Mouse (Mus musculus) left cerebral cortex, adult 2 months (tissue): ENCODE data around the gene Ift140. TPM values are rescaled to one million over a fixed set of nuclear protein-coding genes. Genes with fewer than 3 reads are reported as not detected.

ENCODE experiments used
- DNase-seq, 2 experiments: peaks; one replicate each; pipeline ENCODE4 v3.0.0; 2021 to 2022; ENCODE audit warnings: low spot score in 2 of 2, mixed read lengths in 1 of 2; ENCODE audit errors: extremely low spot score in 1 of 2
- H3K27ac ChIP-seq: fragments of 200-600 bp; 2 replicates; pipeline ENCODE4 v1.8.1; 2022
- H3K4me3 ChIP-seq: fragments of 200-600 bp; 2 replicates; pipeline ENCODE4 v1.8.1; 2022
- CTCF ChIP-seq: fragments of 200-600 bp; IDR thresholded peaks from 2 replicates; pipeline ENCODE4 v1.8.1; 2022; ENCODE audit warnings: antibody characterized with exemption, mild to moderate bottlenecking, moderate library complexity
- intact Hi-C: fragments of 180-260 bp; cut with DNase I; formaldehyde crosslinking; loops from one replicate; pipeline ENCODE4 v1.15.1; 2025
- total RNA-seq, 2 experiments: library from RNA; stranded (reverse); gene quantifications; 2 replicates each; pipeline ENCODE4 v1.2.3; 2021

Ift140 gene
- total RNA-seq, 2 experiments from 2014 or later = 17.9 to 21.0 TPM

- intact Hi-C loops = no loop called here
- H3K27ac ChIP-seq = no peak overlapping the region
- H3K4me3 ChIP-seq = no peak overlapping the region
- TF ChIP-seq CTCF = no peak
- no peak for DNase-seq
These were observed 111.2 kb downstream of the Ift140 start for GRCm38 (mm10) chr17:25127079-25127478.

- H3K4me3 ChIP-seq = no peak overlapping the region
- no peak for DNase-seq
- intact Hi-C loops = no loop called here
- TF ChIP-seq CTCF = no peak
- no peak overlapping the region for H3K27ac ChIP-seq
These were observed 111.8 kb downstream of the Ift140 start for GRCm38 (mm10) chr17:25127681-25128080.

GRCm38 (mm10) chr17:25130060-25130459 is 114.2 kb downstream of the Ift140 start:
- DNase-seq = no peak
- intact Hi-C loops = no loop called here
- peak; percentile 20 for TF ChIP-seq CTCF
- Histone ChIP-seq H3K4me3 (no peak overlapping the region), H3K27ac (no peak overlapping the region)

- no peak for TF ChIP-seq CTCF
- DNase-seq = peak; percentile 94 to 96
- intact Hi-C loops = loop anchor here (1.0 kb wide), 1 partner anchor 51 kb away; the partner anchor contains the start of gene BC003965
These were observed 117.4 kb downstream of the Ift140 start, which contains the start of gene Clcn7 for GRCm38 (mm10) chr17:25133275-25133698. TSS of gene Clcn7 (plus strand) at chr17:25133391.

GRCm38 (mm10) chr17:25135622-25136021 is 119.7 kb downstream of the Ift140 start:
- Histone ChIP-seq H3K27ac (no peak overlapping the region), H3K4me3 (no peak overlapping the region)
- no peak for TF ChIP-seq CTCF
- intact Hi-C loops = no loop called here
- DNase-seq = no peak

More at GRCm38 (mm10) chr17:25133275-25133698, 117.4 kb downstream of the Ift140 start, which contains the start of gene Clcn7:
- Histone ChIP-seq H3K4me3 (peak within 1 kb of the TSS; percentile 99), H3K27ac (peak within 1 kb of the TSS; percentile 81)

GRCm38 (mm10) chr17:25138803-25139202 is 122.9 kb downstream of the Ift140 start:
- TF ChIP-seq CTCF = no peak
- DNase-seq = no peak
- Histone ChIP-seq H3K4me3 (no peak overlapping the region), H3K27ac (no peak overlapping the region)
- intact Hi-C loops = no loop called here

- H3K27ac ChIP-seq = no peak overlapping the region
- DNase-seq = no peak
- H3K4me3 ChIP-seq = no peak overlapping the region
- intact Hi-C loops = no loop called here
- peak; percentile 41 for TF ChIP-seq CTCF
These were observed 124.1 kb downstream of the Ift140 start for GRCm38 (mm10) chr17:25139960-25140359.

Other genes with a start within 250 kb of the Ift140 start
- gene Meiob, start 211.8 kb upstream of the Ift140 start, total RNA-seq = not detected
- gene Hagh, start 175.9 kb upstream of the Ift140 start, total RNA-seq = 100 to 1,000 TPM; 129 to 141 TPM
- 10 to 100 TPM; 17.4 to 20.4 TPM for gene Fahd1, start 165.7 kb upstream of the Ift140 start, total RNA-seq
- not detected for gene Igfals, start 150.1 kb upstream of the Ift140 start, total RNA-seq
- 10 to 100 TPM; 30.7 to 32.4 TPM for gene Nubp2, start 129.7 kb upstream of the Ift140 start, total RNA-seq
- 10 to 100 TPM; 58.6 to 63.3 TPM for gene Spsb3, start 129.4 kb upstream of the Ift140 start, total RNA-seq
- gene Eme2, start 121.0 kb upstream of the Ift140 start, total RNA-seq = 10 to 100 TPM; 54.8 to 55.2 TPM
- gene Mrps34, start 121.0 kb upstream of the Ift140 start, total RNA-seq = 10 to 100 TPM; 67.6 to 72.1 TPM
- gene Nme3, start 119.6 kb upstream of the Ift140 start, total RNA-seq = 10 to 100 TPM; 46.5 to 51.2 TPM
- gene Mapk8ip3, start 79.1 kb upstream of the Ift140 start, total RNA-seq = 100 to 1,000 TPM; 390 to 407 TPM
- gene Jpt2, start 55.4 kb upstream of the Ift140 start, total RNA-seq = 1 to 10 TPM; 5.3 to 6.9 TPM
- gene Cramp1l, start 297 bp upstream of the Ift140 start, total RNA-seq = 10 to 100 TPM; 31.9 to 33.9 TPM
- 10 to 100 TPM in 1 of 2 experiments, 1 to 10 TPM in 1; 9.5 to 11.1 TPM for gene Tmem204, start 67.5 kb downstream of the Ift140 start, total RNA-seq
- 10 to 100 TPM; 25.8 to 30.7 TPM for gene Telo2, start 99.9 kb downstream of the Ift140 start, total RNA-seq
- gene Ptx4, start 104.7 kb downstream of the Ift140 start, total RNA-seq = under 1 TPM; 0.33 to 0.63 TPM
- gene Clcn7, start 117.3 kb downstream of the Ift140 start, total RNA-seq = 10 to 100 TPM; 48.5 to 53.9 TPM
- under 1 TPM in 1 of 2 experiments, not detected in 1; 0.14 TPM for gene Ccdc154, start 146.4 kb downstream of the Ift140 start, total RNA-seq
- not detected for gene Gm38655, start 159.4 kb downstream of the Ift140 start, total RNA-seq
- gene BC003965, start 168.5 kb downstream of the Ift140 start, total RNA-seq = 10 to 100 TPM; 20.2 to 20.8 TPM
- 10 to 100 TPM; 39.0 to 40.7 TPM for gene Unkl, start 172.3 kb downstream of the Ift140 start, total RNA-seq
- gene Gnptg, start 224.0 kb downstream of the Ift140 start, total RNA-seq = 10 to 100 TPM; 78.1 to 81.4 TPM
- gene Tsr3, start 224.1 kb downstream of the Ift140 start, total RNA-seq = 10 to 100 TPM; 24.6 to 25.9 TPM
- 10 to 100 TPM; 14.8 to 29.8 TPM for gene Baiap3, start 240.3 kb downstream of the Ift140 start, total RNA-seq